In genomic region chr11:106962310-106962709, GRCm38 (mm10) we compare ENCODE assay signal across 15 mouse cellular contexts. TPM values are rescaled to one million over a fixed set of nuclear protein-coding genes. Genes with fewer than 3 reads are reported as not detected.
DNase-seq lines count a peak whose midpoint lies in the region; ATAC-seq and TF ChIP-seq lines count a peak whose summit lies in the region.
"Had no signal": no experiment of that assay in that cellular context is flagged by ENCODE, and none has a peak within 500 bp of the region (broad histone marks: within the 10 kb centered on the region; RNA-seq: fewer than 3 reads in every experiment).

No protein-coding gene starts in this region.

- no peak for TF ChIP-seq CTCF in thymus, adult 2 months (IDR thresholded peaks at IDR 0.05; ENCODE audit: borderline replicate concordance, control insufficient read depth, extremely low read depth, insufficient read depth, low read length, poor library complexity)

- no peak overlapping the region for H3K4me3 ChIP-seq in kidney, embryonic 15.5 days (replicated peaks)
- peak overlapping the region; percentile 31 for H3K4me3 ChIP-seq in thymus, adult 2 months (ENCODE audit: control insufficient read depth, insufficient read depth, low read length)
- H3K4me3 ChIP-seq in myocyte: no peak overlapping the region
- H3K4me3 ChIP-seq: embryonic facial prominence, embryonic 15.5 days; forebrain, embryonic 13.5 days had no signal

- peak overlapping the region; percentile 72 for H3K27ac ChIP-seq in kidney, embryonic 15.5 days
- H3K27ac ChIP-seq in thymus, adult 2 months (ENCODE audit: control insufficient read depth, insufficient read depth, low read length): peak overlapping the region; percentile 52; the same call in 1 of the 2 replicates
- H3K27ac ChIP-seq: embryonic facial prominence, embryonic 15.5 days; forebrain, embryonic 13.5 days; liver, embryonic 14.5 days had no signal

- H3K9ac ChIP-seq in kidney, embryonic 15.5 days: no peak overlapping the region
- H3K9ac ChIP-seq: embryonic facial prominence, embryonic 15.5 days; forebrain, embryonic 13.5 days; liver, embryonic 14.5 days had no signal

- no peaks in the 10 kb centered on the region for H3K36me3 ChIP-seq in kidney, embryonic 15.5 days
- H3K36me3 ChIP-seq in thymus, adult 2 months (ENCODE audit: control insufficient read depth, insufficient read depth, low read length): no peaks in the 10 kb centered on the region
- H3K36me3 ChIP-seq in myocyte (ENCODE audit: control insufficient read depth, insufficient read depth): no peaks in the 10 kb centered on the region
- H3K36me3 ChIP-seq: embryonic facial prominence, embryonic 15.5 days had no signal

- ATAC-seq in kidney, embryonic 15.5 days (replicated peaks; ENCODE audit: low FRiP score): no peak
- ATAC-seq: forebrain, embryonic 13.5 days; midbrain, embryonic 16.5 days had no signal

- no peak for DNase-seq in kidney, postnatal 4 days
- DNase-seq in thymus, adult 2 months: no peak
- DNase-seq in thymus, postnatal 10 days (ENCODE audit: low spot score in 2 of 2): no peak
- peak; percentile 65 for DNase-seq in adipocyte (ENCODE audit: low spot score)
- no peak for DNase-seq in left cerebral cortex, adult 11 months (ENCODE audit: low spot score)
- no peak for DNase-seq in Muller cell, postnatal 12 days (ENCODE audit: inconsistent ontology term)
- DNase-seq: cerebellum, adult 11-12 months; kidney, adult 18-20 months; right cerebral cortex, postnatal 14 days had no signal

- H3ac ChIP-seq in myocyte (ENCODE audit: control insufficient read depth, insufficient read length): no peak overlapping the region

- H3K4me1 ChIP-seq in kidney, embryonic 15.5 days: peaks cover 18% of the 10 kb centered on the region
- H3K4me1 ChIP-seq in thymus, adult 2 months (replicated peaks; ENCODE audit: control insufficient read depth, insufficient read depth, low read length): peaks cover 29% of the 10 kb centered on the region
- H3K4me1 ChIP-seq: forebrain, embryonic 13.5 days had no signal

- no peaks in the 10 kb centered on the region for H3K27me3 ChIP-seq in kidney, embryonic 15.5 days
- no peaks in the 10 kb centered on the region for H3K27me3 ChIP-seq in thymus, adult 2 months (ENCODE audit: control insufficient read depth, insufficient read depth, low read length)
- no peaks in the 10 kb centered on the region for H3K27me3 ChIP-seq in myocyte (ENCODE audit: control insufficient read depth, insufficient read depth, insufficient read length)
- H3K27me3 ChIP-seq: embryonic facial prominence, embryonic 15.5 days; forebrain, embryonic 13.5 days had no signal

- WGBS in kidney, embryonic 15.5 days: 87% methylated on average over 9 of the region's 9 CpGs
- 36% methylated on average over 9 of the region's 9 CpGs for WGBS in thymus, adult 2 months

- H3K9me3 ChIP-seq in kidney, embryonic 15.5 days (replicated peaks): peaks cover 2% of the 10 kb centered on the region; the same call in 1 of the 2 replicates
- H3K9me3 ChIP-seq: embryonic facial prominence, embryonic 15.5 days; forebrain, embryonic 13.5 days had no signal

- no peaks in the 10 kb centered on the region for H3K79me2 ChIP-seq in myocyte (ENCODE audit: control insufficient read depth, insufficient read depth)

- TF ChIP-seq POLR2A in thymus, adult 2 months (IDR thresholded peaks at IDR 0.05; ENCODE audit: control insufficient read depth, extremely low read depth, insufficient read depth, low read length, poor library complexity): no peak
- TF ChIP-seq POLR2A in myocyte (IDR thresholded peaks at IDR 0.05; ENCODE audit: insufficient read length, low read depth): no peak

- no peak overlapping the region for H3K4me2 ChIP-seq in kidney, embryonic 15.5 days
- H3K4me2 ChIP-seq in myocyte (ENCODE audit: low read depth): peak overlapping the region; percentile 20
- H3K4me2 ChIP-seq: embryonic facial prominence, embryonic 15.5 days; forebrain, embryonic 13.5 days had no signal

TF ChIP-seq in myocyte, 11 proteins besides CTCF, POLR2A, EP300 and RAD21:
- TF ChIP-seq CEBPB (IDR thresholded peaks at IDR 0.05; ENCODE audit: insufficient read depth, poor library complexity, severe bottlenecking) (no peak), E2F4 (IDR thresholded peaks at IDR 0.05; ENCODE audit: insufficient read depth) (no peak), TCF12 (IDR thresholded peaks at IDR 0.05; ENCODE audit: insufficient read depth, poor library complexity, severe bottlenecking) (no peak), MYOD1 (IDR thresholded peaks at IDR 0.05; ENCODE audit: control insufficient read depth in 1 of 3, insufficient read length in 2 of 3, low read depth in 2 of 3) (no peak), MYOG (IDR thresholded peaks at IDR 0.05; ENCODE audit: control insufficient read depth in 1 of 3, insufficient read depth in 1 of 3, insufficient read length in 2 of 3, low read depth in 2 of 3) (no peak), TCF3 (IDR thresholded peaks at IDR 0.05; ENCODE audit: insufficient read length, low read depth) (no peak), POLR2AphosphoS2 (IDR thresholded peaks at IDR 0.05; ENCODE audit: insufficient read length, low read depth) (no peak), MAX (IDR thresholded peaks at IDR 0.05; ENCODE audit: low read depth) (no peak), SRF (IDR thresholded peaks at IDR 0.05; ENCODE audit: control insufficient read depth, insufficient read length, low read depth) (no peak), USF1 (IDR thresholded peaks at IDR 0.05; ENCODE audit: low read depth) (no peak), REST (IDR thresholded peaks at IDR 0.05; ENCODE audit: insufficient read depth, insufficient read length) (no peak)

RNA-seq across cellular contexts. Expression of gene Kpna2, which starts 37.0 kb away (rescaled TPM):
- 407 and 415 TPM in 2 replicates for polyA plus RNA-seq in kidney, embryonic 15.5 days (2015; fragmentation: Nextera tagmentation; extraction: Ambion mirVana)
- polyA plus RNA-seq in thymus, adult 2 months (2012; rRNA removed): 103 and 134 TPM in 2 replicates
- polyA plus RNA-seq in myocyte (2012; fragmentation: generic; extraction: Trizol): 32.8 TPM

RNA-seq across cellular contexts. Expression of gene Smurf2, which starts 41.8 kb away (rescaled TPM):
- 12.8 and 13.7 TPM in 2 replicates for polyA plus RNA-seq in kidney, embryonic 15.5 days (2015; fragmentation: Nextera tagmentation; extraction: Ambion mirVana)
- 9.5 and 9.9 TPM in 2 replicates for polyA plus RNA-seq in thymus, adult 2 months (2012; rRNA removed)
- polyA plus RNA-seq in myocyte (2012; fragmentation: generic; extraction: Trizol): 11.5 TPM
